Mouse (Mus musculus): Measurements from ENCODE around the gene Rbm4. TPM values are rescaled to one million over a fixed set of nuclear protein-coding genes. Genes with fewer than 3 reads are reported as not detected.

The Rbm4 gene
- polyA plus RNA-seq (2012): 15.6 and 16.8 TPM in 2 replicates

DNA sequence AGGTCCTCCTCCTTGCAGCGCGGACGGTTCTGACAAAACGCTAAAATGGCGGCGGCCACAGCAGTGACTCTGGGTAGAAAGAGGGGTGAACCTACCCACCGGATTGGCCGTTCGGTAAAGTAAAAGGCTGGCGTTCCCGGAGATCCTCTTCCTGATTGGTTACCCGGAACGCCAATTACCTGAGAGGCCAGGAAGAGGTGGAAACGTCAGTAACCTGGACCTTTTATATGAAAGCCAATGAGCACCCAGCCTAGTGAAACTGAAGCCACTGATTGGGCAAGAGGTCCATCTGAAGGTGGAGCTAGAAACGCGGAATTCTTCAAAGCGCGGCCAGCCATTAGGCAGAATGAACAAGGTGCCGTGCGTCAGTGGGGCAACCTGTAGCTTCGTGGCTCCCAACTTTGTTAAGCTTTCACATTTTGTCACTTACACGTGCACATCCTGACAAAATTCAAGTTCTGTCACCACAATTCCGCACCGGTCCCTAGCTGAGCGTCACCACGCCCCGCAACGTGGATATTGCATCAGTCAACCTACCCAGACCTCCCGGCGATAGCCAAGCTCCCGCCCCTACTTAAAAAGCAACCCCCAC is at the start of gene Rbm4:
TSS of gene Rbm4 (minus strand) at position 71 of the 592 bp plus-strand sequence.

DNA sequence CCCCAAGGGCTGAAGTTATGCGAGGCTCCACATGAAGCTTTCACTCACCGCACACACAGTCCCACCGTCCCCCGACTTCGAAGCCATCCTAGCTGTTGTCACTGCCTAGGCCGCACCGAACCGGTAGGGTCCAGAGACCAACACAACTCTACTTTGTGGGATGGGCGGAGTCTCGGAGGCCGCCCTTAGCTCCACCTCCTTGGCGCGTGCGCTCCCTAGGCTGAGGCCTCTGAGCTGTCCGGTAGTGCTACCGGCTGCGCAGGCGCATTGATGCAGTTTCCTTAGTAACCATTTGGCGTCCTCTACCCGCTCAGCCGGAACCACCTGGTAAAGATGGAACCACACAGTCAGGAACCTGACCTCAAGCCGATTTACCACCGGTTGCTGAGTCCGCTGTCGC is 45.4 kb upstream of the Rbm4 start, which contains the start of the genes Ccs and Ccdc87:
TSS of gene Ccs (minus strand) at position 184 of the 400 bp plus-strand sequence.
TSS of gene Ccdc87 (plus strand) at position 218 of the 400 bp plus-strand sequence.

DNA sequence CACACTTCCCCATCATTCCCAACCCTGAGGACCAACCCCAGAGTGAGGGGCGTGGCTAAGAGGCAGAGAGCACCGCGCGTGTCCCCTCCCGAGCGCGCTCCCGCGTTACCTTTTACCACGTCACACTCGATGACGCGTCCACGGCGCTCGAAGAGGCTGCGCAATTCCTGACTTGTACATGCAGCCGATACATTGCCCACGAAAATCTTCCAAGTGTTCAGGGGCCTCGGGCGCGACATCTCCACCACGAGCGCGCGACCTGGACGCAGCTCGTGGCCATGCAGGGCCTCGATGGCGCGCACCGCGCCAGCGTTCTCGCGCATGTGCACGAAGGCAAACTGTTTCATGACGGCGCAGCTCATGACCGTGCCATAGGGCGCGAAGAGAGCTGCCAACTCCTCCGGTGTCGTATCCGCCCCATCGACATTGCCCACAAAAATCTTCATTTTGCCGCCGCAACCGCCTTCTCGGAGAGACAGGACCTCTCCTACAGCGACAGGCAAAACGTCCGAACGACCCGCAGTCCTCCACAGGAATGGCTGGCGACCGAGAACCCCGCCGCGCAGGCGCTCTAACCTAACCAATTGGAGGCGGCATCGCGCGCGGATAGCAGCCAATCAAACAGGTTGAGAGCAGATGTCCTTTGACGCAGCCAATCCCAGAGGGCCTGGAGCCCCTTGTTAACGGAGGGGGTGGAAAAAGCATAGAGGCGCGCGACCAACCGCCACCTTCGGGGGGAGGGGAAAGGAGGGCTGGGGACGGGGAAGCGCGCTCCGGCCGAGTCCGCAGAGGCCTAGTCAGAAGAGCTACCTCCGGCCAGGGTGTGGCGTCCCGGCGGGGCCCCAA is 17.6 kb upstream of the Rbm4 start, which contains the start of the genes Gm21992 and Rbm14:
TSS of gene Gm21992 (minus strand) at position 550 of the 846 bp plus-strand sequence.
TSS of gene Rbm14 (minus strand) at position 572 of the 846 bp plus-strand sequence.

DNA sequence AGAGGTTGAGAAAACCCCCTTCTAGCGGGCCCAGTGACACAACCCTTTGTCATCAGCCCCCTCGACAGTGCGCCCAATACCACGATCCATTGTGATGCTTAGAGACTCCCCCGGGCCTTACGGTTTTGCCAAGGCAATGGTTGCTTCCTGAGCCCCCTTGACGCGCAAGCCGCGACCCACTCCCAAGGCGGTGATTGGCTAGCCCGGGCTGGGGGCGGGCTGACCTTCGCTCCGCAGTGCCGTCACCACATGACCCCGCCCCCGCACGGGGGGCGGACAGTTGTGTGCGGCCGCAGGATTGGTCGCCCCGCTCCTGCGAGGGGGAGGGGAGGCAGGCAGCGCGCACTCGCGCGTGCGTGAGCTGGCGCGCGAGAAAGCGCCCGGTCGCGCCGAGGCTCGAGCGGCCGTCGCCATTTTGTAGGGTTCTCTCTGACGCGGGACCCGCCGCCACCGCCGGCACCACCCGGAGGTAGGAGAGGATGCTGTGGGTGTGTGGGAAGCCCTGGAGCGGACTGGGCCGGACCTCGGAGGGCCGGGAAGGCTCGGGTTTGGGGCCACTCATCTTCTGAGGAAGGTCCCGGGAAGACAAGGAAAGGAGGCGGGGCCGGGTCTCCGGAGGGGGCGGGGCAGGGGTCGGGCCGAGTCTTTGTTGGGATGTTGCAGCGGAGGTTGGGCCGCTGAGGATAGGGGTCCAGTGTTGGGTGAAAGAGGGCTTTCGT is 37.3 kb downstream of the Rbm4 start, which contains the start of gene Rbm4b:
TSS of gene Rbm4b (plus strand) at position 305 of the 719 bp plus-strand sequence.

Other genes starting within 250 kb of the Rbm4 start
- gene Lrfn4, start 178.2 kb downstream of the Rbm4 start, polyA plus RNA-seq (2012): 19.3 and 29.2 TPM in 2 replicates
- 47.6 and 55.8 TPM in 2 replicates for gene Rce1, start 168.3 kb downstream of the Rbm4 start, polyA plus RNA-seq (2012)
- gene Gm960, start 95.2 kb downstream of the Rbm4 start, polyA plus RNA-seq (2012): 0.34 TPM in 1 of 2 replicates, not detected in the other
- 0.02 and 0.06 TPM in 2 replicates for gene Sptbn2, start 82.7 kb downstream of the Rbm4 start, polyA plus RNA-seq (2012)
- gene Rbm4b, start 37.4 kb downstream of the Rbm4 start, polyA plus RNA-seq (2012): 11.2 and 13.4 TPM in 2 replicates
- gene Gm21992, start 17.7 kb upstream of the Rbm4 start, polyA plus RNA-seq (2012): 0.68 and 1.4 TPM in 2 replicates
- gene Rbm14, start 17.7 kb upstream of the Rbm4 start, polyA plus RNA-seq (2012): 37.4 and 39.1 TPM in 2 replicates
- gene Ccs, start 45.4 kb upstream of the Rbm4 start, polyA plus RNA-seq (2012): 59.4 and 60.0 TPM in 2 replicates
- not detected in 2 replicates for gene Ccdc87, start 45.5 kb upstream of the Rbm4 start, polyA plus RNA-seq (2012)
- 7.5 and 11.2 TPM in 2 replicates for gene Ctsf, start 61.2 kb upstream of the Rbm4 start, polyA plus RNA-seq (2012)
- gene Actn3, start 84.0 kb upstream of the Rbm4 start, polyA plus RNA-seq (2012): 0.37 and 1.0 TPM in 2 replicates
- gene Zdhhc24, start 84.8 kb upstream of the Rbm4 start, polyA plus RNA-seq (2012): 2.1 and 2.3 TPM in 2 replicates
- 2.1 and 3.6 TPM in 2 replicates for gene Bbs1, start 112.7 kb upstream of the Rbm4 start, polyA plus RNA-seq (2012)
- 66.2 and 71.5 TPM in 2 replicates for gene Dpp3, start 134.4 kb upstream of the Rbm4 start, polyA plus RNA-seq (2012)
- 0.10 and 0.22 TPM in 2 replicates for gene Peli3, start 149.2 kb upstream of the Rbm4 start, polyA plus RNA-seq (2012)
- 58.4 and 60.2 TPM in 2 replicates for gene Mrpl11, start 168.2 kb upstream of the Rbm4 start, polyA plus RNA-seq (2012)
- 0.10 and 0.12 TPM in 2 replicates for gene Npas4, start 196.4 kb upstream of the Rbm4 start, polyA plus RNA-seq (2012)
- 4.3 and 5.5 TPM in 2 replicates for gene Slc29a2, start 230.0 kb upstream of the Rbm4 start, polyA plus RNA-seq (2012)
- gene B4gat1, start 244.9 kb upstream of the Rbm4 start, polyA plus RNA-seq (2012): 6.1 and 9.4 TPM in 2 replicates
- 0.13 and 1.3 TPM in 2 replicates for gene AC124502.3, start 245.0 kb upstream of the Rbm4 start, polyA plus RNA-seq (2012)
- gene Brms1, start 247.5 kb upstream of the Rbm4 start, polyA plus RNA-seq (2012): 94.5 and 120 TPM in 2 replicates

Measured in megakaryocyte-erythroid progenitor cell, adult 5 weeks (primary cell).